Mouse (Mus musculus): ENCODE measurements around the gene Lig4. TPM values are rescaled to one million over a fixed set of nuclear protein-coding genes. Genes with fewer than 3 reads are reported as not detected.

The Lig4 gene
- polyA plus RNA-seq (2015; fragmentation: Nextera tagmentation; extraction: Ambion mirVana): 3.5 and 4.7 TPM in 2 replicates

DNA sequence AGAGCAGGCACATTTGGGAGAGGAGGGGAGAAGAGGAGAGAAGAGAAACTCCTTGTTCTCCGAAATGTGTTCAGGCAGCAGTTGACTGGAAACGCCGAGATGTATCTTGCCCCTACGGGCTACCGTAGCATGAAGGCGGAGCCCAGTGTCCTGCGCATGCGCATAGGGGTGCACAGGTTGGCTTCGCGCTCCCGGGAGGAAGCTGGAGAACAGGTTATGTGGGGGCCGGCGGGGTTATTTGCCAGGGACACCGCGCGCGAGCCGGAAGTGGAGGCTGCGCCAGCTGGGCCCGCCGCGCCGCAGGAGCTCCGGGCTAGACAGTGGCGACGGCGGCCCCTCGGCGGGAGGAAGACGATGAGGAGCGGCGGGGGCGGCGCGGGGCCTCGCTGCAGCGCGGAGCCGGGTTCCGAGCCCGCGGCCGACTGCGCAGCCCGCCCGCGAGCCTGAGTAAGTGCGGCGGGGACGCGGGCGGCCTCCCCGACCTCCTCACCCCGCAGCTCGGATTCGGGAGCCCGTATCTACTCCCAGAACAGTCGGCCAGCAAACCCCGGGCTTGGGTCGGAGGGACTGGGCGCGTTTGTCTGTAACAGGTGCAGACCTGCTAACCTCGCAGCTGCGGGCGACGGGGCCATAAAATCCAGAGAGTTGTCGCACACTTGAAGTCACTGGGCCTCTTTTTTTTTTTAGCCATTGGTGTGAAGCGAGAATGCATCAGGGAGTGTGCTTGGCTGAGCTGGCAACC, at the start of gene Lig4, which contains the start of gene Abhd13:
Gene Lig4 (minus strand): TSS at position 114 of the 742 bp plus-strand sequence.
Gene Abhd13 (plus strand): TSS at position 135 of the 742 bp plus-strand sequence.
- under 1% methylated on average over 68 of the region's 68 CpGs for WGBS
- Histone ChIP-seq H3K4me3 (peak within 1 kb of the TSS; percentile 89), H3K9ac (peak within 1 kb of the TSS; percentile 92), H3K4me2 (peak within 1 kb of the TSS; percentile 74), H3K4me1 (replicated peaks) (peaks cover 33% of the 10 kb centered on the region), H3K27me3 (no peaks in the 10 kb centered on the region), H3K27ac (peak within 1 kb of the TSS; percentile 87), H3K9me3 (replicated peaks) (no peaks in the 10 kb centered on the region), H3K36me3 (peaks cover 8% of the 10 kb centered on the region)
- ATAC-seq (replicated peaks; ENCODE audit: insufficient number of reproducible peaks, insufficient read depth, low FRiP score, low read depth): peak; percentile 66

DNA sequence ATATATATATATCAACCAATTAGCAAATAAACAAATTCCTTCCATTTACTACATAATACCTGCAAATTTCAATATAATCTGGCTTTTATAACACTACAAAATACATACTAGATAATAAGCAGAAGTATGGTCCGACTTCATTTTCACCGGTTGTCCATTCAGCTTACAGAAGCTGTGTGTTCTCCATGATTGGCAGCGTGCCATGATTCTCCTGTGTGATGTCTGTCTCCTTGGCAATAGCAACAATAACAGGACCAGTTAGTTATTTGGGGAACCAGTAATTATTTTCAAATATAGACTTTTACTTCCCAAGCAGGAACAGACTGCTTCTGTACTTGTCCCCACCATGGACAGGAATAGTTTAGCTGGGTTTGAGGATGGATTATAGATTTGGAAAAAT, 39.7 kb upstream of the Lig4 start:
- WGBS: 40% methylated on average over 3 of the region's 3 CpGs
- Histone ChIP-seq H3K4me3 (no peak overlapping the region), H3K4me2 (no peak overlapping the region), H3K27ac (no peak overlapping the region), H3K9me3 (replicated peaks) (no peaks in the 10 kb centered on the region), H3K27me3 (no peaks in the 10 kb centered on the region), H3K36me3 (no peaks in the 10 kb centered on the region), H3K4me1 (replicated peaks) (no peaks in the 10 kb centered on the region), H3K9ac (no peak overlapping the region)
- no peak for ATAC-seq (replicated peaks; ENCODE audit: insufficient number of reproducible peaks, insufficient read depth, low FRiP score, low read depth)

DNA sequence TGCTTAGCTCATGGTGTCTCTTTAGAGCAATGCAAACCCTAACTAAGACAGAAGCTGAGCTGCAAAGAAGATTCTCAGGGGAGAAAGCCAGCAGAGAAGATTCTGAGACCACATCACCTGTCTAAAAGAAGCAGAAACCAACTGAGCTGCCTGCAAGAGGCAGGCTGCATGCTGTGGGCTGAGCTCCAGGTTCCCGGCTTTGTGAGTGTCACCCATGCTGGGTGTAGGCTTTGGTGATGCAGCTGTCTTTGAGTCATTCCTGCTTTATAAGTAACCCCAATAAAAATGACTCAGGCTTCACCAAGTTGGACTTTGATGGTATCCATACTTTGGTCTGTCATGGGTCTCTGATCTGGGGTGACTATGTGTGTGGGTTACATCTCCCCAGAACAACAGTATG, 38.8 kb upstream of the Lig4 start:
- H3K27ac ChIP-seq: no peak overlapping the region
- 56% methylated on average over 1 of the region's 1 CpGs for WGBS
- H3K4me2 ChIP-seq: no peak overlapping the region
- H3K36me3 ChIP-seq: no peaks in the 10 kb centered on the region
- H3K9ac ChIP-seq: no peak overlapping the region
- no peaks in the 10 kb centered on the region for H3K9me3 ChIP-seq (replicated peaks)
- no peak overlapping the region for H3K4me3 ChIP-seq
- H3K27me3 ChIP-seq: no peaks in the 10 kb centered on the region
- H3K4me1 ChIP-seq (replicated peaks): no peaks in the 10 kb centered on the region
- no peak for ATAC-seq (replicated peaks; ENCODE audit: insufficient number of reproducible peaks, insufficient read depth, low FRiP score, low read depth)

DNA sequence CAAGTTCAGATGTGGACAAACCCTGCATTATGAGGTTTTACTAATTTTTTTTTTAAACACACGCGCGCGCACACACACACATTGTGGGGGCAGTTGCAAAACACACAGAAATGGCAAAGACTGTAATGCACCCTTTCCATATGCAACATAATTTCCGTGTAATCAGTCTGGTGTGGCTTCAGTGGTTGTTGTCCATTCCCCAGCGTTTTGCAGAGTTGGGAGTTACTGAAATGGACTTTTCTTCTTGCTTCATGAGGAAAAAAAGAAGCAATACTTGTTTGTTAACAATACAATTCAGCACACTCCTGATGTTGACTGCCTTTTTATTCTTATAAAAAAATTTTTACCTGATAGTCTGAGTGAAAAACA, 30.2 kb upstream of the Lig4 start:
- WGBS: 35% methylated on average over 6 of the region's 6 CpGs
- H3K27me3 ChIP-seq: peaks cover 4% of the 10 kb centered on the region
- H3K9me3 ChIP-seq (replicated peaks): no peaks in the 10 kb centered on the region
- H3K4me3 ChIP-seq: peak overlapping the region; percentile 46
- H3K9ac ChIP-seq: 0 out of 2 replicates have a peak overlapping the region, but pooled peaks have one; percentile 35
- no peaks in the 10 kb centered on the region for H3K36me3 ChIP-seq
- no peak for ATAC-seq (replicated peaks; ENCODE audit: insufficient number of reproducible peaks, insufficient read depth, low FRiP score, low read depth)
- H3K4me2 ChIP-seq: peak overlapping the region; percentile 82
- H3K27ac ChIP-seq: no peak overlapping the region
- H3K4me1 ChIP-seq (replicated peaks): peaks cover 9% of the 10 kb centered on the region

DNA sequence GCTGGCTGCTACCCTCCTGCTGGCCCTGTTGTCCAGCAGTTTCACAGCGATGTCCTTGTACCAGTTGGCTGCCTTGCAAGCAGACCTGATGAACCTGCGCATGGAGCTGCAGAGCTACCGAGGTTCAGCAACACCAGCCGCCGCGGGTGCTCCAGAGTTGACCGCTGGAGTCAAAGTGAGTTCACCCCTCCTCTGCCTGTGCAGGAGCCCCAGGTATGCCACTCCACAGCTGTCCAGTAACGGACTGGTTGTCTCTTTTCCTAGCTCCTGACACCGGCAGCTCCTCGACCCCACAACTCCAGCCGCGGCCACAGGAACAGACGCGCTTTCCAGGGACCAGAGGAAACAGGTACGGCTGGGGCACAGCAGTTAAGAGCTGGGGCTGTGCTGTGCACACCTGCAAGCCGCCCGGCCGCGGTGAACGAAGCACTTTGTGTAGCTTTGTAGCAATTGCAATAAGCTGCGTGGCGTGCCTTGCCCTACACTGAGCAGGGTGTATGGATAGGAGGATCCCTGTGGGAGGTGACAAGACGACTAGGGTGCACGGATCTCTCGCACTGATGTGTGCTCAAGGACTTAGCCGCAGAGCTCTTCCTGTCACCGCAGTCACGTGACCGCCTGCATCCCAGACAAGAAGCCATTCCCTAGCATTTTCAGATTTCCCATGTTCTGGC, 29.6 kb upstream of the Lig4 start:
- no peaks in the 10 kb centered on the region for H3K36me3 ChIP-seq
- H3K4me1 ChIP-seq (replicated peaks): peaks cover 9% of the 10 kb centered on the region
- H3K4me3 ChIP-seq: peak overlapping the region; percentile 46
- H3K4me2 ChIP-seq: peak overlapping the region; percentile 82
- H3K27me3 ChIP-seq: peaks cover 4% of the 10 kb centered on the region
- no peak for ATAC-seq (replicated peaks; ENCODE audit: insufficient number of reproducible peaks, insufficient read depth, low FRiP score, low read depth)
- H3K9me3 ChIP-seq (replicated peaks): no peaks in the 10 kb centered on the region
- H3K9ac ChIP-seq: peak overlapping the region; percentile 35; the same call in 1 of the 2 replicates
- H3K27ac ChIP-seq: no peak overlapping the region
- WGBS: 4% methylated on average over 29 of the region's 29 CpGs

DNA sequence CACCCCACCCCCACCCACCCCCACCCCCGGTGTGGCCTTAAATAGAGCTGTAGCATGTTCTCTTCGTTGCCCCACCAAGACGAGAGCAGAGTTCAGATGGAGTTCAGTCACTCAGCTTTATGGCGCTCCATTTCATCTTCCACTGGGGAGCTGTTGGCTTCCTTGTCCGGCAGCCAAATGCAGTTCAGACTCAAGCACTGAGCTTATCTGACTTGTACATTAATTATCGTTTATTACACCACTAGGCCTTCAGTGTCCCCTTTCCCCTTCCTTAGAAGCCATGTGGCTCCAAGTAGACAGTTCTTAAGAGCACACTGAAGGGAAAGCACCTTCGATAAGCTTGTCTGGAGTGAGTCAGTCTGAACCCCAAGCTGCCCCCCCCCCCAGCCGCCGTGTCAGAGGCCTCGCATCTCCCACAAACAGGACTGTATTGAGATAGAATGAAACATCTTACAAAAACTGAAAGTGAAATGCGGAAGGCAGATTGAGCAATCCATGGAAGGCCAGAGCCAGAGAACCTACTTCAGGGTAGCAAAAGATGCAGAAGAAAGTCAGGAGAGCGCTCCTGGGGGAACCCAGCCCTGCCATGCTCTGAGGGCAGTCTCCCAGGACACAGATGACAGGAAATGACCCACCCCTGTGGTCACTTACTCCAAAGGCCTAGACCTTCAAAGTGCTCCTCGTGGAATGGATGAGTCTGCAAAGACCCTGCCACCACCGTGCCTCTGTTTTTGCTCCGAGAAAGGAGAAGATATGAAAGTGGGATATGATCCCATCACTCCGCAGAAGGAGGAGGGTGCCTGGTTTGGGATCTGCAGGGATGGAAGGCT, 28.9 kb upstream of the Lig4 start, which contains the start of gene Tnfsf13b:
Gene Tnfsf13b (plus strand): TSS at position 312 of the 830 bp plus-strand sequence.
- H3K9ac ChIP-seq: peak within 1 kb of the TSS; percentile 35; the same call in 1 of the 2 replicates
- peak within 1 kb of the TSS; percentile 46 for H3K4me3 ChIP-seq
- H3K4me1 ChIP-seq (replicated peaks): peaks cover 9% of the 10 kb centered on the region
- 55% methylated on average over 16 of the region's 16 CpGs for WGBS
- ATAC-seq (replicated peaks; ENCODE audit: insufficient number of reproducible peaks, insufficient read depth, low FRiP score, low read depth): no peak
- peak within 1 kb of the TSS; percentile 82 for H3K4me2 ChIP-seq
- no peaks in the 10 kb centered on the region for H3K36me3 ChIP-seq
- H3K27ac ChIP-seq: no peak within 1 kb of the TSS
- H3K27me3 ChIP-seq: peaks cover 4% of the 10 kb centered on the region
- H3K9me3 ChIP-seq (replicated peaks): no peaks in the 10 kb centered on the region

DNA sequence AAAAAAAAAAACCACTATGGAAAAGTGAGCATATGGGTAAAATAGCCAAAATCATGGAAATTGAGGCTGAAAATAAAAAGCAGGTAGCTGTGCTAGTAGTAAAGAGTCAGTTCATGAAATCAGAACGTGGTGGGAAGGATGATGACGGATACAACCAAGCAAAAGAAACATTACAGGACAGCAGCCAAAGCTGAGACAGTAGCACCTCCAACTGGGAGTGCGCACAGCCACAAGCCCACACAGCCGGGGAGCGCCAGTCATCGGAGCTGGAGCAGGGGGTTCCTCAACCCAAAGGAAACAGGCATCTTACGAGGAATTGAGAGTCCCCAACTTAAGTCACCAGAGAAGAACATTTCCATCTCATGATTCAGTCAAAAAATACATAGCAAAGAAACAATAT, 26.6 kb upstream of the Lig4 start:
- no peak for ATAC-seq (replicated peaks; ENCODE audit: insufficient number of reproducible peaks, insufficient read depth, low FRiP score, low read depth)
- H3K9ac ChIP-seq: no peak overlapping the region
- no peaks in the 10 kb centered on the region for H3K36me3 ChIP-seq

DNA sequence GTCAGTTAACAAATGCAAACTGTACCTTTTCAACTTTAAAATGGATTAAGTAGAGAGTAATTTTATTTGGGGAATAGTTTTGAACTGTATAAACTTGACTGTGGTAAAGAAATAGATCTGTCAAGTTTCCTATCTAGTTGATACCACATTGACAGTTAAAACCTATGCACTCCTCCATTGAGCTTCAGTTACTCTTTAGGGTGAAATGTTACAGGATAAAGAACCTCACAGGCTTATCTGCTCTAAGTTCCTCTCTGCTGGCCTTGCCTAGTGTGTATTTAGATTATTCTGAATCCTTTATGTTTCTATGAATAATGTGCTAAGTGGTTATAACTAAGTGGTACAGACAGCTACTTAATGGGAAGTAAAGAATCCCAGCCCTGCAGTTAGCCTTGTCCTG, 2.7 kb upstream of the Lig4 start:
- Histone ChIP-seq H3K4me2 (no peak overlapping the region), H3K27me3 (no peaks in the 10 kb centered on the region), H3K4me3 (no peak overlapping the region), H3K4me1 (replicated peaks) (peaks cover 30% of the 10 kb centered on the region), H3K36me3 (peaks cover 5% of the 10 kb centered on the region; the same call in 1 of the 2 replicates), H3K27ac (no peak overlapping the region), H3K9me3 (replicated peaks) (no peaks in the 10 kb centered on the region), H3K9ac (no peak overlapping the region)
- no peak for ATAC-seq (replicated peaks; ENCODE audit: insufficient number of reproducible peaks, insufficient read depth, low FRiP score, low read depth)

More for the DNA sequence above, 26.6 kb upstream of the Lig4 start:
- Histone ChIP-seq H3K27me3 (peaks cover 4% of the 10 kb centered on the region), H3K4me1 (replicated peaks) (peaks cover 9% of the 10 kb centered on the region), H3K4me2 (no peak overlapping the region), H3K4me3 (no peak overlapping the region), H3K9me3 (replicated peaks) (no peaks in the 10 kb centered on the region), H3K27ac (no peak overlapping the region)
- WGBS: 79% methylated on average over 7 of the region's 7 CpGs

DNA sequence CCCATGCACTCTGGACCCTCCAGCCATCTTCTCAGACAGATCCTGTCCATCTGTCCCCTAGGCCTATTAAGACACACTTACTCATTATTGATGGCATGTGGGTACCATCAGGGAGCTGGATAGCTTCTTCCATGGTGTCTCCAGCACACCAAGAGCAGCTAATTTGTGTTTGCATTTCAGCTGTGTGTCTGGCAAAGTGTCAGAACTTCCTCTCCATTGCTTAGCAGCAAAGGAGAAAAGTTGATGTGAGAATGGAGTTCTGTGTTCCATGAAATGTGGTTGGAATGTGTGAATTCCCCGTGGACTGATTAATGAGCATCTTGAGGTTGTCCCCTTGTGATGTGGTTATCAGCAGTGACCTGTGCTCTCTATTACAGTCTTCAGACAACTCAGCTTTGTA, 2.3 kb upstream of the Lig4 start:
- no peak overlapping the region for H3K9ac ChIP-seq
- no peak overlapping the region for H3K27ac ChIP-seq
- peaks cover 5% of the 10 kb centered on the region; the same call in 1 of the 2 replicates for H3K36me3 ChIP-seq
- peaks cover 33% of the 10 kb centered on the region for H3K4me1 ChIP-seq (replicated peaks)
- no peaks in the 10 kb centered on the region for H3K9me3 ChIP-seq (replicated peaks)
- no peak for ATAC-seq (replicated peaks; ENCODE audit: insufficient number of reproducible peaks, insufficient read depth, low FRiP score, low read depth)
- H3K27me3 ChIP-seq: no peaks in the 10 kb centered on the region
- no peak overlapping the region for H3K4me2 ChIP-seq
- no peak overlapping the region for H3K4me3 ChIP-seq
- WGBS: 37% methylated on average over 1 of the region's 1 CpGs

DNA sequence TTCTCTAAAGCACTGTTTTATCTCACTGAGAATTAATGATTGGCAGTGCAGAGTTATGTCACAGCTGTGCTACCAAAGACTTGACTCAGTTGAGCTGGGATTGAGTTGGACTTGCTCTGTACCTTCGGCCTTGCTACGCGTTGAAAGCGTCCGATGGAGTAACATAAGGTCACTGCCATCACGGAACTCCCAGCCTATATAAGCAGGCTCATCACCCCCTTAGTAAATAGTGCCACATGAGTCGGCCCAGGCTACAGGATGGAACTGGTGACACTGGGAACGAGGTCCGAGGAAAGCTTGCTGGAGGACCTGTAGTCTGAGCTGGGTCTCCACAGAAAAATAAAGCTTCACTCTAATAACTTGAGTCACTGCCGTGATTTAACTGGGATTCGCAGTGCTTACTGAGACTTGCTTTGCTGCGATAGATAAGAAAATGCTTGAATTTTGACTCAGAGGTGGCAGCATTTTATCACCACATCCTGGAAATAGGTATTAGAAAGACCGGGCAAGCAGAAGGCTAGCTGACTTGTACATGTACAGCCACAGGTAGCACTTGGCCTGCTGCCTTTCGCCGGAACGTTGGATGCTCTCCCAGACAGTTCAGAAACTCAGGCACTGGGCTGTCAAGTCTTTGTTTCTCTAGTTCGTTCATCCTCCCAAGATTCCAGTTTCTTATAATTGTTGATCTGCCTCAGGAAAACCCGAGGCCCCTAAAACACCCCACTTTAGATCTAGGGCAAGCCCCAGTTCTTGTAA, 1.2 kb upstream of the Lig4 start:
- 44% methylated on average over 18 of the region's 18 CpGs for WGBS
- no peaks in the 10 kb centered on the region for H3K27me3 ChIP-seq

More for the DNA sequence above, 1.2 kb upstream of the Lig4 start:
- peaks cover 33% of the 10 kb centered on the region for H3K4me1 ChIP-seq (replicated peaks)
- ATAC-seq (replicated peaks; ENCODE audit: insufficient number of reproducible peaks, insufficient read depth, low FRiP score, low read depth): no peak
- H3K4me3 ChIP-seq: peak overlapping the region; percentile 89
- peak overlapping the region; percentile 92 for H3K9ac ChIP-seq
- H3K9me3 ChIP-seq (replicated peaks): no peaks in the 10 kb centered on the region
- H3K27ac ChIP-seq: no peak overlapping the region; the same call in 1 of the 2 replicates
- peaks cover 4% of the 10 kb centered on the region; the same call in 1 of the 2 replicates for H3K36me3 ChIP-seq
- H3K4me2 ChIP-seq: peak overlapping the region; percentile 74
